Mouse (Mus musculus) small intestine, adult 2 months (tissue): ENCODE results near the gene Hist1h4b. TPM values are rescaled to one million over a fixed set of nuclear protein-coding genes. Genes with fewer than 3 reads are reported as not detected.
A peak's percentile ranks its signal among the peaks of the same experiment; 100 is the strongest.
"Not testable (repeated sequence)": the region's sequence is repeated elsewhere in the genome, so short reads cannot be mapped to it uniquely, and the experiment has no call there.

ENCODE experiments used
- H3K27ac ChIP-seq: fragments of 200-500 bp; 2 replicates; pipeline ENCODE4 v1.5.1; 2012; ENCODE audit warnings: low read depth, low read length, control low read depth, inconsistent platforms; ENCODE audit not compliant: insufficient read depth
- H3K27me3 ChIP-seq: fragments of 200-500 bp; 2 replicates; pipeline ENCODE4 v1.6.1; 2012; ENCODE audit warnings: mild to moderate bottlenecking, moderate library complexity, low read length, inconsistent platforms; ENCODE audit not compliant: control insufficient read depth, insufficient read depth
- H3K36me3 ChIP-seq: fragments of 200-500 bp; 2 replicates; pipeline ENCODE4 v1.6.1; 2012; ENCODE audit warnings: mild to moderate bottlenecking, low read length, control low read depth, inconsistent platforms; ENCODE audit not compliant: control insufficient read depth, insufficient read depth
- H3K4me1 ChIP-seq: fragments of 200-500 bp; 2 replicates; pipeline ENCODE4 v1.6.1; 2012; ENCODE audit warnings: low read length, inconsistent platforms, mixed read lengths; ENCODE audit not compliant: control insufficient read depth, insufficient read depth, insufficient read length
- H3K4me3 ChIP-seq: fragments of 200-500 bp; 2 replicates; pipeline ENCODE4 v1.5.1; 2012; ENCODE audit warnings: low read depth, mild to moderate bottlenecking, control low read depth, inconsistent platforms, low read length, moderate library complexity
- CTCF ChIP-seq: fragments of 200-500 bp; IDR thresholded peaks from 2 replicates; pipeline ENCODE4 v1.5.1; 2012; ENCODE audit warnings: low read depth, mild to moderate bottlenecking, control low read depth, inconsistent platforms, low read length, moderate library complexity, mixed read lengths; ENCODE audit not compliant: insufficient replicate concordance, insufficient read length; ENCODE audit errors: extremely low read depth
- POLR2A ChIP-seq: fragments of 200-500 bp; IDR thresholded peaks from 2 replicates; pipeline ENCODE4 v1.6.1; 2012; ENCODE audit warnings: low read depth, mild to moderate bottlenecking, control low read depth, inconsistent platforms, low read length, moderate library complexity
- whole genome bisulfite sequencing: fragments of 180-500 bp; shearing (Covaris S2); methylation state at CpG from one replicate; pipeline ENCODE4 v1.1.7; 2018; 5-methylcytosine and 5-hydroxymethylcytosine counted together
- polyA plus RNA-seq: library from polyadenylated mRNA; depleted of rRNA; stranded (reverse); fragments of >200 nt; gene quantifications from 2 replicates; pipeline ENCODE4 v1.2.3, GENCODE M21; 2012

Gene Hist1h4b
- polyA plus RNA-seq, 1 experiment = 25.9 TPM

- peak overlapping the region; percentile 97 for H3K27ac ChIP-seq
- H3K27me3 ChIP-seq = no peaks in the 10 kb centered on the region
- H3K4me3 ChIP-seq = peak overlapping the region; percentile 61
- H3K36me3 ChIP-seq = no peaks in the 10 kb centered on the region
- H3K4me1 ChIP-seq = peaks cover 3% of the 10 kb centered on the region; the same call in 1 of the 2 replicates
- TF ChIP-seq POLR2A (no peak), CTCF (no peak)
- WGBS = 2% methylated on average over 11 of the region's 11 CpGs
Measured at GRCm38 (mm10) chr13:23751478-23751956, 5.3 kb upstream of the Hist1h4b start.

GRCm38 (mm10) chr13:23752067-23752741 lies 4.6 kb upstream of the Hist1h4b start, which contains the start of gene Hist1h3b:
Gene Hist1h3b (plus strand): TSS chr13:23752267.
- not testable (repeated sequence) for H3K4me1 ChIP-seq, H3K27me3 ChIP-seq, H3K36me3 ChIP-seq
- peak within 1 kb of the TSS; percentile 97 for H3K27ac ChIP-seq
- peak within 1 kb of the TSS; percentile 61 for H3K4me3 ChIP-seq
- under 1% methylated on average over 20 of the region's 47 CpGs for WGBS

- Histone ChIP-seq H3K4me1 (peaks cover 5% of the 10 kb centered on the region; the same call in 1 of the 2 replicates), H3K36me3 (no peaks in the 10 kb centered on the region), H3K27me3 (no peaks in the 10 kb centered on the region), H3K4me3 (peak overlapping the region; percentile 39), H3K27ac (no peak overlapping the region)
- TF ChIP-seq CTCF (no peak), POLR2A (no peak)
- WGBS = 12% methylated on average over 6 of the region's 6 CpGs
Measured at GRCm38 (mm10) chr13:23752742-23753172, 4.1 kb upstream of the Hist1h4b start.

- WGBS = 57% methylated on average over 4 of the region's 4 CpGs
- Histone ChIP-seq H3K4me1 (peaks cover 5% of the 10 kb centered on the region; the same call in 1 of the 2 replicates), H3K27me3 (no peaks in the 10 kb centered on the region), H3K36me3 (no peaks in the 10 kb centered on the region), H3K4me3 (no peak overlapping the region), H3K27ac (no peak overlapping the region)
- TF ChIP-seq CTCF = no peak
- no peak for TF ChIP-seq POLR2A
Measured at GRCm38 (mm10) chr13:23753314-23754078, 3.3 kb upstream of the Hist1h4b start.

GRCm38 (mm10) chr13:23755000-23755399 lies 1.8 kb upstream of the Hist1h4b start:
- peaks cover 7% of the 10 kb centered on the region; the same call in 1 of the 2 replicates for H3K4me1 ChIP-seq
- no peak overlapping the region for H3K27ac ChIP-seq
- no peak overlapping the region for H3K4me3 ChIP-seq
- TF ChIP-seq POLR2A (no peak), CTCF (no peak)
- H3K36me3 ChIP-seq = no peaks in the 10 kb centered on the region
- H3K27me3 ChIP-seq = no peaks in the 10 kb centered on the region

GRCm38 (mm10) chr13:23757211-23757773 lies 479 bp downstream of the Hist1h4b start:
- H3K4me1 ChIP-seq = peaks cover 9% of the 10 kb centered on the region; the same call in 1 of the 2 replicates
- no peak for TF ChIP-seq POLR2A
- no peak for TF ChIP-seq CTCF
- H3K27ac ChIP-seq = peak overlapping the region; percentile 82
- under 1% methylated on average over 23 of the region's 23 CpGs for WGBS
- H3K27me3 ChIP-seq = no peaks in the 10 kb centered on the region
- peak overlapping the region; percentile 64 for H3K4me3 ChIP-seq
- no peaks in the 10 kb centered on the region for H3K36me3 ChIP-seq

- TF ChIP-seq CTCF (no peak), POLR2A (no peak)
- H3K36me3 ChIP-seq = no peaks in the 10 kb centered on the region
- no peak overlapping the region for H3K27ac ChIP-seq
- WGBS = 31% methylated on average over 3 of the region's 3 CpGs
- no peaks in the 10 kb centered on the region for H3K27me3 ChIP-seq
- peaks cover 6% of the 10 kb centered on the region; the same call in 1 of the 2 replicates for H3K4me1 ChIP-seq
- no peak overlapping the region for H3K4me3 ChIP-seq
Measured at GRCm38 (mm10) chr13:23757921-23758320, 1.1 kb downstream of the Hist1h4b start.
